Mouse (Mus musculus) embryonic fibroblast, embryonic 13.5 days (primary cell): ENCODE data around the gene Daglb.

Source experiments
- CTCF ChIP-seq: IDR thresholded peaks from 2 replicates; pipeline ENCODE4 v1.5.1; 2011; ENCODE audit warnings: mild to moderate bottlenecking, control low read depth, low read length, moderate library complexity, borderline replicate concordance; ENCODE audit not compliant: insufficient read depth
- POLR2A ChIP-seq: IDR thresholded peaks from 2 replicates; pipeline ENCODE4 v1.6.1; 2011; ENCODE audit warnings: low read depth, mild to moderate bottlenecking, control low read depth, low read length, moderate library complexity

- TF ChIP-seq CTCF, result no peak
- no peak for TF ChIP-seq POLR2A
Observed at GRCm38 (mm10) chr5:143441753-143442152, 22.6 kb upstream of the Daglb start.
